Mouse (Mus musculus) stomach, embryonic 15.5 days (tissue): ENCODE data around the gene Tns3. TPM values are rescaled to one million over a fixed set of nuclear protein-coding genes. Genes with fewer than 3 reads are reported as not detected.

ENCODE experiments used
- ATAC-seq: fragments of 200-750 bp; cut with Nextera tagmentation; 2 replicates; pipeline ENCODE4 v1.8.0; 2017; ENCODE audit warnings: low read depth, moderate number of reproducible peaks, moderate TSS enrichment; ENCODE audit not compliant: insufficient read depth, low FRiP score
- H3K27ac ChIP-seq: fragments of 300-500 bp; sonication (generic); 2 replicates; pipeline ENCODE4 v1.5.1; 2015; ENCODE audit warnings: mild to moderate bottlenecking, inconsistent platforms
- H3K27me3 ChIP-seq: fragments of 300-500 bp; sonication (generic); replicated peaks from 2 replicates; pipeline ENCODE4 v1.6.1; 2015; ENCODE audit warnings: inconsistent platforms
- H3K36me3 ChIP-seq: fragments of 300-500 bp; sonication (generic); 2 replicates; pipeline ENCODE4 v1.6.1; 2015; ENCODE audit warnings: inconsistent platforms
- H3K4me1 ChIP-seq: fragments of 300-500 bp; sonication (generic); 2 replicates; pipeline ENCODE4 v1.6.1; 2015; ENCODE audit warnings: inconsistent platforms
- H3K4me2 ChIP-seq: fragments of 300-500 bp; sonication (generic); 2 replicates; pipeline ENCODE4 v1.6.1; 2015; ENCODE audit warnings: mild to moderate bottlenecking, inconsistent platforms
- H3K4me3 ChIP-seq: fragments of 300-500 bp; sonication (generic); replicated peaks from 2 replicates; pipeline ENCODE4 v1.5.1; 2015; ENCODE audit warnings: inconsistent platforms
- H3K9ac ChIP-seq: fragments of 300-500 bp; sonication (generic); 2 replicates; pipeline ENCODE4 v1.6.1; 2015; ENCODE audit warnings: inconsistent platforms
- H3K9me3 ChIP-seq: fragments of 300-500 bp; sonication (generic); 2 replicates; pipeline ENCODE4 v1.6.1; 2016; ENCODE audit warnings: inconsistent platforms
- WGBS: fragments of 180-500 bp; shearing (Covaris S2); methylation state at CpG from one replicate; pipeline ENCODE4 v1.1.7; 2015; 5-methylcytosine and 5-hydroxymethylcytosine counted together
- polyA plus RNA-seq: library from polyadenylated mRNA; unstranded; fragments of >200 nt; fragmentation: Nextera tagmentation; extraction: Ambion mirVana; gene quantifications from 2 replicates; pipeline ENCODE4 v1.2.1, GENCODE M21; 2015

Tns3 gene
- polyA plus RNA-seq, 1 experiment from 2014 or later = 26.9 TPM

- no peak overlapping the region for H3K9ac ChIP-seq
- no peak overlapping the region for H3K4me2 ChIP-seq
- no peak overlapping the region for H3K27ac ChIP-seq
- no peaks in the 10 kb centered on the region for H3K36me3 ChIP-seq
- no peaks in the 10 kb centered on the region for H3K9me3 ChIP-seq
- 64% methylated on average over 5 of the region's 5 CpGs for WGBS
- no peaks in the 10 kb centered on the region for H3K27me3 ChIP-seq
- H3K4me1 ChIP-seq = no peaks in the 10 kb centered on the region
- H3K4me3 ChIP-seq = no peak overlapping the region
- no peak for ATAC-seq
These were observed 272.8 kb downstream of the Tns3 start for GRCm38 (mm10) chr11:8391564-8391963.

GRCm38 (mm10) chr11:8385891-8386405, 278.4 kb downstream of the Tns3 start:
- Histone ChIP-seq H3K27ac (no peak overlapping the region), H3K27me3 (no peaks in the 10 kb centered on the region), H3K9me3 (no peaks in the 10 kb centered on the region), H3K4me3 (no peak overlapping the region), H3K9ac (no peak overlapping the region), H3K36me3 (no peaks in the 10 kb centered on the region), H3K4me2 (no peak overlapping the region), H3K4me1 (no peaks in the 10 kb centered on the region)
- 80% methylated on average over 7 of the region's 7 CpGs for WGBS
- no peak for ATAC-seq
